Mouse (Mus musculus) ES-E14 (cell line): ENCODE measurements around the gene Pigl. TPM values are rescaled to one million over a fixed set of nuclear protein-coding genes. Genes with fewer than 3 reads are reported as not detected.

Experiments used
- DNase-seq: peaks from one replicate; pipeline ENCODE4 v3.0.0-alpha.2; 2013; ENCODE audit warnings: low read depth, low spot score
- H3K27ac ChIP-seq: 2 replicates; pipeline ENCODE4 v1.5.1; 2012; ENCODE audit warnings: low read depth, mild to moderate bottlenecking, low read length, moderate library complexity, mixed read lengths; ENCODE audit not compliant: poor library complexity, insufficient read depth, severe bottlenecking
- H3K36me3 ChIP-seq: 2 replicates; pipeline ENCODE4 v1.6.1; 2012; ENCODE audit warnings: mild to moderate bottlenecking, low read length, moderate library complexity, mixed read lengths; ENCODE audit not compliant: control insufficient read depth, poor library complexity, insufficient read depth, severe bottlenecking
- H3K4me1 ChIP-seq, 2 experiments: fragments of 150-350 bp in 1 of 2; sonication (generic) in 1 of 2; 2 replicates each; pipeline ENCODE4 v1.6.1; 2012; ENCODE audit warnings: low read length in 2 of 2, mild to moderate bottlenecking in 1 of 2, mixed read lengths in 1 of 2; ENCODE audit not compliant: control insufficient read depth in 2 of 2, insufficient read depth in 2 of 2, poor library complexity in 1 of 2
- H3K4me3 ChIP-seq, 2 experiments: fragments of 150-350 bp in 1 of 2; sonication (generic) in 1 of 2; 2 replicates each; pipeline ENCODE4 v1.5.1; 2012; ENCODE audit warnings: low read length in 2 of 2, low read depth in 1 of 2, mild to moderate bottlenecking in 1 of 2, mixed read lengths in 1 of 2; ENCODE audit not compliant: insufficient read depth in 1 of 2, poor library complexity in 1 of 2, severe bottlenecking in 1 of 2
- H3K9ac ChIP-seq: 2 replicates; pipeline ENCODE4 v1.6.1; 2012; ENCODE audit warnings: low read depth, mild to moderate bottlenecking, low read length, mixed read lengths; ENCODE audit not compliant: poor library complexity, insufficient read depth, severe bottlenecking
- H3K9me3 ChIP-seq: fragments of 150-350 bp; sonication (generic); 2 replicates; pipeline ENCODE4 v1.6.1; 2012; ENCODE audit warnings: low read depth, mild to moderate bottlenecking, low read length; ENCODE audit not compliant: control insufficient read depth, insufficient read depth
- CHD2 ChIP-seq: IDR thresholded peaks from 2 replicates; pipeline ENCODE4 v1.6.1; 2014; ENCODE audit warnings: mild to moderate bottlenecking, low read depth, low read length, inconsistent platforms
- HCFC1 ChIP-seq: IDR thresholded peaks from 2 replicates; pipeline ENCODE4 v1.6.1; 2012; ENCODE audit warnings: low read length, inconsistent platforms, borderline replicate concordance; ENCODE audit not compliant: insufficient read depth
- MAFK ChIP-seq: IDR thresholded peaks from 2 replicates; pipeline ENCODE4 v1.6.1; 2014; ENCODE audit warnings: mild to moderate bottlenecking, low read depth, low read length, inconsistent platforms; ENCODE audit not compliant: insufficient read depth
- ZC3H11A ChIP-seq: IDR thresholded peaks from 2 replicates; pipeline ENCODE4 v1.6.1; 2012; ENCODE audit warnings: low read depth, mild to moderate bottlenecking, inconsistent platforms, low read length, borderline replicate concordance
- ZNF384 ChIP-seq: IDR thresholded peaks from 2 replicates; pipeline ENCODE4 v1.6.1; 2012; ENCODE audit warnings: low read depth, low read length, inconsistent platforms
- in situ Hi-C, 2 experiments: fragments of 600-800 bp; cut with MboI; formaldehyde crosslinking; loops; one replicate each; pipeline ENCODE4 v1.15.1; 2025; ENCODE audit warnings: low sequenced_read_pairs in 2 of 2, inconsistent platforms in 1 of 2; ENCODE audit not compliant: unreplicated experiment in 2 of 2
- total RNA-seq: library from RNA; depleted of rRNA; stranded (reverse); fragments of 300-350 nt; gene quantifications from 2 replicates; pipeline ENCODE4 v1.2.3, GENCODE M21; 2012

Gene Pigl
- total RNA-seq, 1 experiment = 25.8 TPM

DNA sequence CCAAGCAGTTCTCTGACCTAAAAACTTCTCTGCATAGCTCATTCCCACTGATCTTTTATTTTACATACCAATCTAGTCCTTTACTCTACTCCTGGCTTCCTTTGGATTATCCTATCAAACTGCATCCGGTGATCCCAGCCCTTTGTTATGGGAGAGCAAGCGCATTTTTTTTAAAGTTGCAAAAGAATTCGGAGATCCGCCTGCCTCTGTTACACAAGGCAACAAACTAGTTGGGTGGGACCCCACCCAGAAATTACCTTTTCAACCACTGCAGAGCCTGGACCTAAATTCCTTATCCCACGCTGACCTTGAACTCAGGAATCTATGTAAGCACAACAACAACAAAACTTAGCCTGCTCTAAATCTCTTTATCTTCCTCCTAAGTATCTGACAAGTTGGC lies 52.7 kb downstream of the Pigl start:
- Histone ChIP-seq H3K4me1 (peaks cover 6 to 9% of the 10 kb centered on the region in 2 experiments; a peak in 2 of 4 replicates), H3K36me3 (peaks cover 31% of the 10 kb centered on the region), H3K9ac (no peak overlapping the region), H3K27ac (peak overlapping the region; percentile 100), H3K9me3 (no peaks in the 10 kb centered on the region), H3K4me3 (peak overlapping the region; percentile 11 to 24; a peak in 3 of 4 replicates)
- in situ Hi-C loops = no loop called here
- peak; percentile 92 for DNase-seq
- TF ChIP-seq ZC3H11A (no peak), CHD2 (peak; percentile 80; the same call in 1 of the 2 replicates), ZNF384 (peak; percentile 98)

DNA sequence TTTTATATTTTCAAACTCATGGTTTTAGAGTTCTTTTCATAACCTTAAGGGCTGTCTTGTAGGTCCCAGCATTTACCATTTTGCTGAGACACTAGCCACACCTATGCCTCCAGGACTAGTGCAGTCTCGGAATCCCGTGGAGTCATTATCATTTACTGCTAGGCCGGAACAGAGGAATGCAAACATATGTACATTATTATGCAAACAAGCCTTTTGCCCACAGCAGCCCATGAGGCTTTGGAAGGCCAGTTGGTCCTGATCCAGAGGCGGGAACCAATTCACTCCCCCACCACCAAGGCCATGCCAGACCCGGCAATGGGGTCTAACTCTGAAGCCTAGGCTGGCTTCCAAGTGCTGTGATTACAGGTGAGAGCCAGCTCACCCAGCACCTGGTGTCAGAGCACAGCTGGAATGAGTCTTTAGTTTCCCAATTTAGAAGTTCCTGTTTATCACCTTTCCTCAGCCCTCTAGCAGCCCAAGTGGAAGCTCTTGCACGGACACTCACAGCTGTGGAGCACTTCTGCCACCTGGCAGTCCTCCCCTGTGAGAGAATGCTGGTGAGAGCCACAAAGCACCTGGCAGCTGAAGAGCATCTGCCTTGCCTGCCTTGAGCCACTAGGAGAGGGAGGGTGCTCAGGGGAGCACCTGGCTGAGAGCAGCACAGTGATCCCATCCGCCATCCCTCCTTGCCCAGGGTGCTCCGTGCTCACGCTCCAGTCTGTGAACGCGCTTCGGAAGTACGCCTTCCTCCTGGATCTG lies 53.4 kb downstream of the Pigl start:
- H3K9ac ChIP-seq = peak overlapping the region; percentile 84
- TF ChIP-seq ZNF384 = no peak
- TF ChIP-seq MAFK = no peak
- no peak for TF ChIP-seq HCFC1
- no peak for TF ChIP-seq ZC3H11A
- no peak for TF ChIP-seq CHD2
- H3K9me3 ChIP-seq = no peaks in the 10 kb centered on the region
- peaks cover 26% of the 10 kb centered on the region for H3K36me3 ChIP-seq
- peaks cover 6 to 9% of the 10 kb centered on the region in 2 experiments; a peak in 2 of 4 replicates for H3K4me1 ChIP-seq
- DNase-seq = peak; percentile 91
- peak overlapping the region; percentile 25 to 73 for H3K4me3 ChIP-seq
- in situ Hi-C loops = no loop called here
- peak overlapping the region; percentile 100 for H3K27ac ChIP-seq

DNA sequence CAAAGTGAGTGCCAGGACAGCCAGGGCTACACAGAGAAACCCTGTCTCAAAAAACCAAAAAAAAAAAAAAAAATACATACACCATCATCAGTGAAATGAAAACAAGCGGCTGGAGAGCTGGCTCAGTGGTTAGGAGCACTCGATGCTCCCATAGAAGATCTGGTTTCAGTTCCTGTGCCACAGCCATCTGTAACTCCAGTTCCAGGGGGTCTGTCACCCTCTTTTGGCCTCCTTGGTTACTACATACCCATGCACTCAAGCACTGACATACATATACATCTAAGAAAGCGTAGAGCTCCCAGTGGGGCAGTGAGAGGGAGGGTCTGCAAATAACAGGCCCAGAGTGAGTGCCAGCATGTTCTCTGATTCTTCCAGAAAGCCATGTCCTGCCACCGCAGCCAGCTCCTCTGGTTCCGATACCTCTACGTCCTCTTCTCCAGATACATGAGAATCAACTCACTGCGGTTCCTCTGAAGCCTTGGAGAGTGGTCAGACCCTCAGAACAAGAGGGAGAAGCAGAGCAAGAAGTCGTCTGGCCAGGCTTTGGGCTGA lies 54.3 kb downstream of the Pigl start:
- peak overlapping the region; percentile 84 for H3K9ac ChIP-seq
- no peak for TF ChIP-seq ZC3H11A
- no peak for TF ChIP-seq MAFK
- peak; percentile 35; the same call in 1 of the 2 replicates for TF ChIP-seq ZNF384
- 0 out of 2 replicates have a peak, but pooled peaks have one; percentile 15 for TF ChIP-seq HCFC1
- TF ChIP-seq CHD2 = no peak

DNA sequence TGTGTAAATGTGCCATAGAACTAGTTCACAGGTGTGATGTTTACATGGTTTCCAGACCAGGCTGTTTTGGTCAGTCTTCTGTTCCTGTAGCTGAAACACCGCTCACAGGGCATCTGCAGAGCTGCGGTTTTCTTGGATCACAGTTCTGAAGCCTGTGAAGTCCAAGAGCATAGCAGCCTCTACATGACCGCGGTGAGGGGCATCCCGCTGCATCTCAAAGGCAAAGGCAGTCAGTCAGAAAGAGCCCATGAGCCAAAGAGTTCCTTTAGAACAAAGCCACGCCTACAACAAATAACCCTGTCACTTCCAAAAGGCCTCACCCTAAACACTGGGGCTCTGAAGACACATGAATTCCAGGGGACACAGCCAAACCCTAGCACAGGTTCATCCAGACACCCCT lies 55.1 kb downstream of the Pigl start:
- Histone ChIP-seq H3K4me3 (peak overlapping the region; percentile 14 to 73; a peak in 3 of 4 replicates), H3K9me3 (no peaks in the 10 kb centered on the region), H3K4me1 (peaks cover 6 to 13% of the 10 kb centered on the region in 2 experiments; a peak in 2 of 4 replicates), H3K27ac (peak overlapping the region; percentile 100), H3K9ac (peak overlapping the region; percentile 84; the same call in 1 of the 2 replicates), H3K36me3 (peaks cover 15% of the 10 kb centered on the region)
- TF ChIP-seq ZC3H11A (no peak), CHD2 (0 out of 2 replicates have a peak, but pooled peaks have one; percentile 6), HCFC1 (no peak)
- no peak for DNase-seq
- in situ Hi-C loops = no loop called here

More for the DNA sequence above, 54.3 kb downstream of the Pigl start:
- peak overlapping the region; percentile 100 for H3K27ac ChIP-seq
- no peak for DNase-seq
- H3K4me3 ChIP-seq = peak overlapping the region; percentile 45 to 73
- H3K36me3 ChIP-seq = peaks cover 18% of the 10 kb centered on the region
- peaks cover 6 to 10% of the 10 kb centered on the region in 2 experiments; a peak in 2 of 4 replicates for H3K4me1 ChIP-seq
- in situ Hi-C loops = no loop called here
- H3K9me3 ChIP-seq = no peaks in the 10 kb centered on the region
